Comparison of ENCODE assay signal across 9 mouse cellular contexts in the genomic region with DNA sequence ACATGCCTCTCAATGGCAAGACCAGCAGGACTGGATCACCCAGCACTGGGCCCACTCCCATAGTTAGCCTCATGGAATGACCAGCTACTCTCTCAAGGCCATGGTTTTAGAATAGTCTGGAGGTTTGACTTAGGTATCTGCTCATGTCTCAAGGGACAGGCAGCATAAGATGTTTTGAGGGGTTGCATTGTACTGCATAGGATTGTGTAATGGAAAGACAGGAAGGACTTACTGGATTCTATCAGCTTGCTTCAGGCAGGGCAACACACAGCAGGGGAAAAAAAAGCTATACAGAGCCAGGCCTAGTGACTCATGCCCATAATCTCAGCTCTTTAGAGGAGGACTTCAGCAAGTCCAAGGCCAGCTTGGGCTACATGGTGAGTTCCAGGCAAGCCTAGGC. TPM values are rescaled to one million over a fixed set of nuclear protein-coding genes. Genes with fewer than 3 reads are reported as not detected.
A peak's percentile ranks its signal among the peaks of the same experiment; 100 is the strongest.
DNase-seq lines count a peak whose midpoint lies in the region; TF ChIP-seq lines count a peak whose summit lies in the region.
"Had no signal": no experiment of that assay in that cellular context is flagged by ENCODE, and none has a peak within 500 bp of the region (broad histone marks: within the 10 kb centered on the region; RNA-seq: fewer than 3 reads in every experiment).

No protein-coding gene starts in this region.

- peak overlapping the region; percentile 42 for H3K27ac ChIP-seq in heart, adult 2 months
- peak overlapping the region; percentile 24 for H3K27ac ChIP-seq in liver, adult 2 months (replicated peaks; ENCODE audit: insufficient read depth, low read depth, low read length)
- H3K27ac ChIP-seq in brown adipose tissue, adult 24 weeks (replicated peaks; ENCODE audit: low read depth, low read length) = peak overlapping the region; percentile 20; the same call in 1 of the 2 replicates
- H3K27ac ChIP-seq in thymus, adult 2 months (ENCODE audit: control insufficient read depth, insufficient read depth, low read length) = no peak overlapping the region
- H3K27ac ChIP-seq: embryonic facial prominence, embryonic 12.5 days had no signal

- H3K9ac ChIP-seq in heart, adult 2 months (ENCODE audit: low read depth, low read length) = no peak overlapping the region
- H3K9ac ChIP-seq in liver, adult 2 months (ENCODE audit: low read depth, low read length) = no peak overlapping the region
- H3K9ac ChIP-seq: embryonic facial prominence, embryonic 12.5 days had no signal

- no peak for TF ChIP-seq CTCF in heart, adult 2 months (IDR thresholded peaks at IDR 0.05)
- no peak for TF ChIP-seq CTCF in liver, adult 2 months (IDR thresholded peaks at IDR 0.05; ENCODE audit: low read depth, low read length)
- no peak for TF ChIP-seq CTCF in thymus, adult 2 months (IDR thresholded peaks at IDR 0.05; ENCODE audit: borderline replicate concordance, control insufficient read depth, extremely low read depth, insufficient read depth, low read length, poor library complexity)

- H3K79me2 ChIP-seq in heart, adult 2 months (replicated peaks; ENCODE audit: control insufficient read depth, insufficient read depth, low read length) = no peaks in the 10 kb centered on the region
- H3K79me2 ChIP-seq in liver, adult 2 months (ENCODE audit: control insufficient read depth, insufficient read depth, low read length) = no peaks in the 10 kb centered on the region

- peaks cover 3% of the 10 kb centered on the region for H3K4me1 ChIP-seq in heart, adult 2 months (ENCODE audit: control insufficient read depth, insufficient read depth, low read length)
- peaks cover 16% of the 10 kb centered on the region for H3K4me1 ChIP-seq in liver, adult 2 months (ENCODE audit: control insufficient read depth, insufficient read depth, low read length)
- H3K4me1 ChIP-seq in brown adipose tissue, adult 24 weeks (ENCODE audit: control insufficient read depth, insufficient read depth, insufficient read length, low read length) = peaks cover 13% of the 10 kb centered on the region
- no peaks in the 10 kb centered on the region for H3K4me1 ChIP-seq in thymus, adult 2 months (replicated peaks; ENCODE audit: control insufficient read depth, insufficient read depth, low read length)

- no peak for TF ChIP-seq EP300 in heart, adult 2 months (IDR thresholded peaks at IDR 0.05; ENCODE audit: insufficient read depth, low read depth, low read length)

- no peak for TF ChIP-seq POLR2A in heart, adult 2 months (IDR thresholded peaks at IDR 0.05; ENCODE audit: insufficient read depth, low read depth, low read length)
- TF ChIP-seq POLR2A in liver, adult 2 months (IDR thresholded peaks at IDR 0.05; ENCODE audit: extremely low read depth, insufficient read depth, low read length) = no peak
- TF ChIP-seq POLR2A in thymus, adult 2 months (IDR thresholded peaks at IDR 0.05; ENCODE audit: control insufficient read depth, extremely low read depth, insufficient read depth, low read length, poor library complexity) = no peak

- no peak overlapping the region for H3K4me3 ChIP-seq in heart, adult 2 months
- no peak overlapping the region for H3K4me3 ChIP-seq in liver, adult 2 months (ENCODE audit: insufficient read depth, low read depth, low read length)
- H3K4me3 ChIP-seq in brown adipose tissue, adult 24 weeks (ENCODE audit: insufficient read depth, low read depth, low read length) = no peak overlapping the region
- H3K4me3 ChIP-seq in thymus, adult 2 months (ENCODE audit: control insufficient read depth, insufficient read depth, low read length) = no peak overlapping the region
- H3K4me3 ChIP-seq: embryonic facial prominence, embryonic 12.5 days had no signal

- intact Hi-C loops in heart, adult 2 months (cut with DNase I) = loop anchor here (2.0 kb wide), 1 partner anchor 27 kb away; no protein-coding TSS in a partner anchor
- intact Hi-C loops in heart, postnatal 36 days (cut with DNase I) = no loop called here

- DNase-seq in heart, adult 2 months = no peak
- no peak for DNase-seq in heart, postnatal 36 days
- peak; percentile 13 for DNase-seq in liver, adult 2 months (ENCODE audit: extremely low read depth, low read depth, low spot score)
- DNase-seq in liver = no peak
- peak; percentile 67 for DNase-seq in large intestine, adult 2 months (ENCODE audit: low read depth, low spot score)
- DNase-seq in thymus, adult 2 months = no peak

- no peaks in the 10 kb centered on the region for H3K36me3 ChIP-seq in heart, adult 2 months (ENCODE audit: control insufficient read depth, insufficient read depth, low read length)
- H3K36me3 ChIP-seq in liver, adult 2 months (ENCODE audit: control insufficient read depth, insufficient read depth, low read length) = no peaks in the 10 kb centered on the region
- H3K36me3 ChIP-seq in thymus, adult 2 months (ENCODE audit: control insufficient read depth, insufficient read depth, low read length) = no peaks in the 10 kb centered on the region
- H3K36me3 ChIP-seq: embryonic facial prominence, embryonic 12.5 days had no signal

- H3K27me3 ChIP-seq in heart, adult 2 months (ENCODE audit: control insufficient read depth, insufficient read depth, low read length) = no peaks in the 10 kb centered on the region
- H3K27me3 ChIP-seq in liver, adult 2 months (ENCODE audit: control insufficient read depth, insufficient read depth, low read length) = no peaks in the 10 kb centered on the region
- H3K27me3 ChIP-seq in thymus, adult 2 months (ENCODE audit: control insufficient read depth, insufficient read depth, low read length) = no peaks in the 10 kb centered on the region
- H3K27me3 ChIP-seq: CH12.LX; embryonic facial prominence, embryonic 12.5 days had no signal

RNA-seq across cellular contexts. Expression of a gene that starts 31.1 kb away (rescaled TPM):
- total RNA-seq in heart, adult 2 months (2021) = 1 to 10 TPM; 6.3 to 7.2 TPM
- polyA plus RNA-seq in heart, adult 2 months (2012; rRNA removed) = 4.6 and 7.9 TPM in 2 replicates
- 10 to 100 TPM in 1 of 2 experiments, 1 to 10 TPM in 1; 9.7 to 11.1 TPM for total RNA-seq in heart, postnatal 36 days (2021)
- total RNA-seq in liver, adult 2 months (2014; rRNA removed) = 11.1 and 11.2 TPM in 2 replicates
- 4.4 and 6.4 TPM in 2 replicates for polyA plus RNA-seq in liver, adult 2 months (2012; rRNA removed)
- polyA plus RNA-seq in brown adipose tissue, adult 24 weeks (2012; ENCODE audit: insufficient read depth, insufficient read length, missing spikeins) = 6.5 and 10.9 TPM in 2 replicates
- polyA plus RNA-seq in large intestine, adult 2 months (2012; rRNA removed) = 9.7 and 14.1 TPM in 2 replicates
- polyA plus RNA-seq in thymus, adult 2 months (2012; rRNA removed) = 5.2 and 7.2 TPM in 2 replicates
- total RNA-seq: CH12.LX had no signal

Comparison
In these comparisons a context has a peak if more than half of its experiments do, and no peak if none do; other contexts are left out.
1. DNase-seq: peak in liver, adult 2 months (single experiment) and large intestine, adult 2 months (single experiment); none in heart, adult 2 months (0 of 2), heart, postnatal 36 days (0 of 2), liver (single experiment) and thymus, adult 2 months (single experiment).